Mouse (Mus musculus) CH12F3 (cell line): ENCODE data around the gene Commd3.

ENCODE experiments used
- in situ Hi-C: fragments of 300-500 bp; cut with MboI; formaldehyde crosslinking; loops from 2 replicates; pipeline ENCODE4 v1.14.3; 2020; ENCODE audit warnings: low sequenced_read_pairs

The Commd3 gene

GRCm38 (mm10) chr2:18672133-18672765 lies at the start of gene Commd3:
Gene Commd3 (plus strand): TSS chr2:18672384.
- in situ Hi-C loops, result no loop called here

GRCm38 (mm10) chr2:18623219-18623618 lies 49.0 kb upstream of the Commd3 start:
- in situ Hi-C loops, result no loop called here

DNA sequence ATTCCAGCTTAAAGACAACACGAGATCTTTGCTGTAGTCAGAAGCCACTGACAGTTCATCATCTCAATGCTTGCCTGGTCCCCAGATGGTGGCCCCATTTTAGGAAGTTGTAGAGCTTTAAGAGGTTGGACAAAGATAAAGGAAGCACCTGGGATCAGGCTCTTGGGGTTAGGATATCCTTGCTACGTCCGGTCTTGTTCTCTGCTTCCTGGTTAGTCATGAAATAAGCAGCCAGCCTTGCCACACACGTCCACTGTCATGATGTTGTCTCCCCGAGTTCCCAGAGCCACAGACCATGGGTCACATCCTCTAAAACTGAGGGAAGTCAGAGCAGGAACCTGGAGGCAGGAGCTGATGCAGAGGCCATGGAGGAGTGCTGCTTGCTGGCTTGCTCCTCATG lies 41.6 kb upstream of the Commd3 start:
- in situ Hi-C loops, result no loop called here

DNA sequence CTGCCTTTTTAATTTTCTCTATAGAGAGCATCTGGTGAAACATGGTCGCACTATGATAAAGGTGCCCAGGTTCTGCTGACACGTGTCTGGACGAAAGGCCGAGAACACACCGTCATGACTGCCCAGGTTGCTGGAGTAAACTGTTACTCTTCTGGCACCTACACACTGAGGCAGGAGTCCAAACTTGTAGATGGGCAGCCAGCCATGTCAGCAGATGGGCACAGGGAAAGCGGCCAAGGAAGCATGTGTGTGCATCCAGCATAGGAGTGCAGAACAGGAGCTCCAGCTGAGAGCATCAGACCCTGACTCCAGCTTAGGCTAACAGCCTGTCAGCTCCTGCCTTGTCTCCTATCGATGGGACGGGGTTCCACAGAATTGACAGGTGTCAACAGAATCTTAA lies 37.1 kb upstream of the Commd3 start:
- in situ Hi-C loops, result no loop called here

GRCm38 (mm10) chr2:18648563-18648962 lies 23.6 kb upstream of the Commd3 start:
- in situ Hi-C loops, result no loop called here

DNA sequence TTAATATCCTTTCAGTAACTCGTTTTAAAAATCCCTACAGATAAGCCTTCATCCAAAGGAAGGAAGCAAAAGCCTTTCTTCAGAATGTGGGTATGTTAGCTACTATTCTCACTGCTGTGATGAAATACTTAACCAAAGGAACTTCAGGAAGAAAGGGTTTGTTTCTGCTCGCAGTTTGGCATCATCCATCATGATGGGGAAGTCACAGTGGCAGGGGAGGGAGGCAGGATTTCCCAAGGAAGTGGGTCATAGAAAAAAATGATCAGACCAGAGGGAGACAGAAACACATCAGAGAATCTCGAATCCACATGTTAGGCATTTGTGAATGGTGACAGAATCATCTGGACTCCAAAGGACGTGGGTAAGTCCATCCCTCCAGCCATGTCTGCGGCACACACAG lies 17.4 kb upstream of the Commd3 start:
- in situ Hi-C loops, result no loop called here

DNA sequence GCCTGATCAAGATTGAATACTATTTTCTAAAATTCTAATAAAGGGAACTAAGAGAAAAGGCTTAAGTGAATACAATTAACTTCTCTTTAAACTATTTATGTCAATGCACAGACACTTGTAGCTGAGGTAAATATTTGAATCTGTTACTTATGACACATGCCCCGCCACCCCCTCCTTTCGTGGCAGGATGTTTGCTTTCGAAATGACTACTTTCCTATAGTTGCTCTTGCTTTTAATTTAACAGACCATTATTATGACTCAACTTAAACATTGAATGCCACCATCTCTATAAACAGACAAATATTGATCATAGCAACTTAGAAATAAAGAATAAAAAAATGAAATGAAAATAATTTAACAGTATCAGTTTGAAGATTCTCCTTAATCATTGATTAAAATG lies 8.2 kb upstream of the Commd3 start:
- in situ Hi-C loops, result no loop called here

DNA sequence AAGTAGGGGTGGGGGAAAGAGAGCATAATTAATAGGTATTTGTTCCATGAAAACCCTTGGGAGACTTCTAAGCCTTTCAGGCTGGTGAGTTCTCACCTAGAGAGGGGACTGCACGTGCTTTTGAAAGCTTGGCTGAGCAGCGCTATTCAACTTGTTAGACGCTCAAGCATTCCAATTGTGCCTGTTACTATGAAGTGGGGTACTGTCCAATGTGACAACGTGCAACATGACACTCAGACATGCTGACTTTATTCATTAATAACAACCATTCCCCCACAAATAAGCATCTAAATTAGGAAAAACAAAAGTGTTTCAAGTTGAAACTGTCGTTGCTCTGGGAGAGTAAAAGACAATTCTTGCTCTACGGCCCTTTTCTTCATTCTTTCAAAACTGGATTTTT lies 1.1 kb upstream of the Commd3 start:
- in situ Hi-C loops, result no loop called here

GRCm38 (mm10) chr2:18672766-18673164 lies 581 bp downstream of the Commd3 start:
- in situ Hi-C loops, result no loop called here

DNA sequence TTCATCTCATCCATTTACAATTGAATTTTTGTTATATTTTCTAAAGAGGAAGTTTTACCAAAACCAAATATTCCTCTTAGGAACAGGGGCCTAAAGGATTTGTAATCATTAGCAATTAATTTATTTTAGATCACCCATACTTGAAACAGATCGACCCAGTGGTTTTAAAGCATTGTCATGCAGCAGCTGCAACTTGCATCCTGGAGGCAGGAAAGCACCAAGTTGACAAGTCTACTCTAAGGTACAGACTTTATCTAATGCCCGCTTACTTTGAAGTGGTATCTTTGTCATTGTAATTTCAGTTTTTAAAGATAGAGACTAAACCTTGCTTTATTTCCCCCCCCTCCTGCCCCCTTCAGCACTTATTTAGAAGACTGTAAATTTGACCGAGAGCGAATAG lies 1.6 kb downstream of the Commd3 start:
- in situ Hi-C loops, result no loop called here

DNA sequence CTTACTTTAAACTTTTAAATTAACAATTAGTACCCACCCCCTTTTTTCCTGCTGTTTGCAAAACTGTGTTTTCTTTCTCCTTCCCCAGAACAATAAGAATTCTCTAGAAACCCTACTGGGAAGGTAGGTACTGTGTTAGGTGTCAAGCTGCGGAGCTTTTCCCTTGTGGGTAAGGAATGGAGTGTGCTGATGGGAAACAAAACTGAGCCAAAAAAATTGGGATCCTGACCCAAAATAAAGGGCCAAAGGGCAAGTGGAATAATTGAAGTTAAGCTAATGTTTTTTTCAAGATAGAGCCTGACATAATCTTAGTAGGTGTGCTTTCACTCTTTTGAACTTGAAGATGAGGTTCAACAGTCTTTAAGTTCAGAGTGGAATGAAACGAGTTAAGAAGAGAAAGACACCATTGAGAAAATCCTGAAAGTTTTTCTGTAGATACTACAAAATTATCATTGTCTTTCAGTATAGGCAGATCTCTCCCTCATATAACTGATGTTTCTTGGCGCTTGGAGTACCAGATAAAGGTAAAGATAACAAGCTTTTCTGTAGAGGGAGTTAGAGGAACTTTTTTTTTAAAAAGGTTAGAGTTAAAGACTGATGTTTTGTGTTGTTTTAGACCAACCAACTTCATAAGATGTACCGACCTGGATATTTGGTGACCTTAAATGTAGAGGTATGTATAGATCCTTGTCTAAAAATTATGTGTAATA lies 2.2 kb downstream of the Commd3 start:
- in situ Hi-C loops, result no loop called here

DNA sequence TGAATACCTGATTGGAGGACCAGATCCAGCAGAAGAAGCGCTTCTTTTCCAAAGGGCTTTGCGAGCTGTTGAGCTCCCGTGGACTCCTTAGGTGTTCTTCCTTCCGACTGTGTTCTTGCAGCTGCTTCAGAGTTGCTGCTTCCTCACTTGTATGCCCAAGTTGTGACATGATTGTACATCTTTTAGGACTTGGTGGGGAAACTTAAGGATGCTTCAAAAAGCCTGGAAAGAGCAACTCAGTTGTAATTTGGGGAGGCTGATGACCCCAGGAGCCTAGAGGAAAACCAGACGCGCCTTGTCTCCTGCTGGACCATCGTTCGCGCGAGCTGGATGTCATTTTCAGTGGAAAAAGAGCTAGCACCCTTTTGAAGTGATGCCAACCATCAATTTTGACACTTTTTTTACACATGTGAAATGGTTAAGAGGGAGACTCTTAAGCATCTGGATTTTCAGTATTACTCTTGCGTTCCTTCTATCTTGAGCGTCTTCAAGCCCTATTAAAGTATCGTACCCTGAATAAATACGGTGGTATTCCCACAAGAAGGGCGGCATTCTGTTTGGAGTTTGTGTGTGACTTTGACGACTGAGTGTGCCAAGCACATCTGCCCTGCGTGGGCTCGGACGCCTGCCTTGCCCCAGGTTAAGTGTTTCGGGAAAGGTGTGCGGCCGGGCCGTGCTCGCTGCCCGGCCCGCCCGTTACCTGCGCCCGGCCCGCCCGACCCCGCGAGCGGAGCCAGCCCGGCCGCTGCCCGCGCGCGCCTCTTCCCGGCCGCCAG lies 3.7 kb downstream of the Commd3 start:
- in situ Hi-C loops, result no loop called here

DNA sequence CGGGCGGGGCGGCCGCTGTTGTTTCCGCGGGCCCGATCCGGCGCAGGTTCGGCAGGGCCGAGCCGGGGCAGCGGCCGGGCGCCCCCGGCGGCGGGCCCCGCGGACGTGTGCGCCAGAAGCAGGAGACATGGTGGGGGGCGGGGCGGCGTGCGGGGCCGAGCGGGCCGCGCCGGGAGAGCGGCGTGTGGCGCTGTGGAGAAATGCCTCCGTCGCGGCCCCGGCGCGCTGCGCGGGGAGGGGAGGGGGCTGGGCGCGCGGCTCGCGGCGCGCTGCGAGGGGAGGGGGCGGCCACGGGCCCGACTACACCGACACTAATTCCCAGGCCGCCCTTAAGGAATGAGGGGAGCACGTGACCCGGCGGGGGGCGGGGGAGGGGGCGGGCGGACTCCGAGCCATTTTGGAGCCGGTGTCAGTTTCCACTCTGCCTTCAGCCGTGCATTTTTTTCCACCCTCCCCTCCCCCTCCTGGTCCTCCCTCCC lies 4.3 kb downstream of the Commd3 start:
- in situ Hi-C loops, result no loop called here

- in situ Hi-C loops, result no loop called here
Observed at GRCm38 (mm10) chr2:18676936-18677491, 4.8 kb downstream of the Commd3 start, which contains the start of gene Bmi1. Gene Bmi1 (plus strand): TSS chr2:18677018.

DNA sequence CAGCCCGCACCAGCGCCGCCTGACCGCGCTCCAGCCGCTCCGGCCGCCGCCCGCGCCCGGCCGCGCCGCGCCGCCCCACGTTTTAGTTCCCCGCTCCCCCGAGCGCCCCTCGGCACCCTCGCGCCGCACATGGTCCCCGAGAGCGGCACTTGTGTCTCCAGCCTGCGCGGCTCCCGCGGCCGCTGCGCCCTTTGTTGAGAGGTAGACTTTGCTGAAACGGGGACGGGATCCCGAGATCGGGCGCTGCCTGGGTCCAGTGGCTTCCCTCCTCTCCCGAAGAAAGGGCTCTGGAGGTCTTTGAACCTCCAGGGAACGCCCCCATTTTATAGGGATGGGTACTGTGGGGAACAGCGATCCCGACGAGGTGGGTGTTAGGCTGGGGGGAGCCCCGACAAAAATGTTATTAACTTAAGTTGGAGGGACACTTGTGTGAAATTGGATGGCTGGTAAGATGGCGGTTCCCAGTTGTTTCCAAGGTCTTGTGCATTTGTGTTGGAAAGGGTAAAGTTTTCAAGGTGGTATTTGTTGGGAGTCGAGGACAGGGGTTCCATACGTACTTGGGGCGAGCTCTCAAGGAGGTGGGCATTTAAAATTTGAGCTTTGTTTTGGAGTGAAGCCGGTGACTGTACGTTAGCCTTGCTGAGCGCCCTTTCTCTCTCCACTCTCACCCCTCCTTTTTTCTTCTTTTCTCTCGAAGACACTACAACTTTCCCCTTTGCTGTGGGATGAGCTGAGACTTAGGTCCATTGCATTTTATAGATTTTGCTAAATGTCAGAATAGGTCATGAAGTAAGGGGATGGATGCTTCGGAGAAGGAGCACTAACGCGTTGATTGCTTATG lies 5.7 kb downstream of the Commd3 start:
- in situ Hi-C loops, result no loop called here

DNA sequence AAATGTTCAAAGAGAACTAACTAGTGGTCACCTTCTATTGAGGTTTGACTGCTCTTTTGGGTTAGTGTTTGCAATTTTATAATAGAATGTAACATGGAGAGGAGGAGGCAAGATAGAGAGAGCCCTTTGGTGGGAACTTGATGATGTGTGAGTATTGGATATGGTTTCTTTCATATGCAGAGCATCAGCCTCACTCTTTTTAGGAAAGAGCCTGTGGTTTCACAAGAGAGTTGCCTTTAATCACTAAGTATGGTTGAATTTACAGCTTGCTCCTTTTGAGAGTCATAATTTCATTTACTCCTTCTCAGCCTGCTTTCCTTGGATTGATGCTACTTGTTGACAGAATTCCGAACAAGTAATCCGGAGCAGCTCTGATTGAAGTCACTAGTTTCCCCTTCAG lies 7.5 kb downstream of the Commd3 start:
- in situ Hi-C loops, result no loop called here

DNA sequence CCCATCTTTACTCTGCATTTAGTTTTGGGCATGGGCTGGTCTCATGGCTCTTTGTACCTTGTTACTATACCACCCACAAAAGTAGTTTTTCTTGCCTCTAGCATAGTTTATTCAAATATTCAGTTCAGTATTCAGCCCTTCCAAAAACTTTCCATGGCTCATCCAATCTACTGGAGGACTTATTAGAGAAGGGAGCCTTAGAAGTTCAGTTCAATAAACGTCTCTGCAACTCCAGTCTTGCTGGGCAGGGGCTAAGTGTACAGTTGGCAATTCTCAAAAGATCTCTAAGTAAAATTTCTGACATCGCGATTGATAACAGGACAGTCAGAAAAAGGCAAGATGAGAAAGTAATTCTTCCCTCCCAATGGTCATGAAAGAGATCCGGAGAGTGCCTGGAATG lies 8.3 kb downstream of the Commd3 start:
- in situ Hi-C loops, result no loop called here

DNA sequence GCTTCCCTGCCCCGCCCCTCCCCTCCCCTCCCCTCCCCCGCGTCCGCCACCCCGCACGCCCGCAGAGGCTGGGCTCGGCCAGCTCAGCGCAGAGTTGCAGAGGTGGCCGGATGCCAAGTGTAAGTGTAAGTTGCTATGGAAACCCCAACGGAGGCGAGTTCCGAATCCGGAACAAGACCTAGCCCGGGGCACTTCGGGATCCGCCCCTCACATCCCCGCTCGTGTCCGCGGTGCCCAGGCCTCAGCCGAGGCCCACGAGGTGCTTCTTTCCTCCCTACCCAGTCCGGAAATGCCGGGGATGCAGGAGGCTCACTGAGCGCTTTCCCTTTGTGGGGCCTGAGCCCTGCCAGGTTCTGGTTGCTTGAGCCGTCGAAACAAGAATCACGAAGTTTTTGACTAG lies 8.8 kb downstream of the Commd3 start:
- in situ Hi-C loops, result no loop called here

GRCm38 (mm10) chr2:18684062-18684461 lies 11.9 kb downstream of the Commd3 start:
- in situ Hi-C loops, result no loop called here

DNA sequence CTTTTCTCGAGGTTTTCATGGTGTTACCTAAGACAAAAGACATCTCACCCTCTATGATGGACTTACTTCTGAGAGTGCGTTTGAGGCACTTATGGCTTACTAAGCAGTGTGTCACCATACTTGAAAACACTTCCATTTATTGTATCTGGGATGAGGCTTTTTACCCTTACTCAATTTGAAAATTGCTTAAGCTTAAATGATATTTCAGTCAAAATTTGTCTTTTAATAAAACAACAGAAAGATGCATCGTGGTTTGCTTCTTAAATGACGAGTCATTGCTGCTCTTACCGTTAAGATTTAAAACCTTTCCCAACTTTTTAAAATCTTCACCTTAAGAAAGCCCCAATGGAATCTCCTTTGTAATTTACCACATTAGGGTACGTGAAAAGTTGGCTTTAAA lies 14.2 kb downstream of the Commd3 start:
- in situ Hi-C loops, result no loop called here
